Mouse (Mus musculus): ENCODE results near the gene Sox18. TPM values are rescaled to one million over a fixed set of nuclear protein-coding genes. Genes with fewer than 3 reads are reported as not detected.

Sox18 gene
- not detected for polyA plus RNA-seq (2017; shearing (Covaris generic))

GRCm38 (mm10) chr2:181671326-181671725, at the start of gene Sox18:
Gene Sox18, minus strand, starts transcription at chr2:181671640.

GRCm38 (mm10) chr2:181714903-181715326, 43.5 kb upstream of the Sox18 start, which contains the start of gene Oprl1:
Gene Oprl1, plus strand, starts transcription at chr2:181715016.

GRCm38 (mm10) chr2:181698241-181698640, 26.8 kb upstream of the Sox18 start, which contains the start of gene Lkaaear1:
Gene Lkaaear1, minus strand, starts transcription at chr2:181698442.

DNA sequence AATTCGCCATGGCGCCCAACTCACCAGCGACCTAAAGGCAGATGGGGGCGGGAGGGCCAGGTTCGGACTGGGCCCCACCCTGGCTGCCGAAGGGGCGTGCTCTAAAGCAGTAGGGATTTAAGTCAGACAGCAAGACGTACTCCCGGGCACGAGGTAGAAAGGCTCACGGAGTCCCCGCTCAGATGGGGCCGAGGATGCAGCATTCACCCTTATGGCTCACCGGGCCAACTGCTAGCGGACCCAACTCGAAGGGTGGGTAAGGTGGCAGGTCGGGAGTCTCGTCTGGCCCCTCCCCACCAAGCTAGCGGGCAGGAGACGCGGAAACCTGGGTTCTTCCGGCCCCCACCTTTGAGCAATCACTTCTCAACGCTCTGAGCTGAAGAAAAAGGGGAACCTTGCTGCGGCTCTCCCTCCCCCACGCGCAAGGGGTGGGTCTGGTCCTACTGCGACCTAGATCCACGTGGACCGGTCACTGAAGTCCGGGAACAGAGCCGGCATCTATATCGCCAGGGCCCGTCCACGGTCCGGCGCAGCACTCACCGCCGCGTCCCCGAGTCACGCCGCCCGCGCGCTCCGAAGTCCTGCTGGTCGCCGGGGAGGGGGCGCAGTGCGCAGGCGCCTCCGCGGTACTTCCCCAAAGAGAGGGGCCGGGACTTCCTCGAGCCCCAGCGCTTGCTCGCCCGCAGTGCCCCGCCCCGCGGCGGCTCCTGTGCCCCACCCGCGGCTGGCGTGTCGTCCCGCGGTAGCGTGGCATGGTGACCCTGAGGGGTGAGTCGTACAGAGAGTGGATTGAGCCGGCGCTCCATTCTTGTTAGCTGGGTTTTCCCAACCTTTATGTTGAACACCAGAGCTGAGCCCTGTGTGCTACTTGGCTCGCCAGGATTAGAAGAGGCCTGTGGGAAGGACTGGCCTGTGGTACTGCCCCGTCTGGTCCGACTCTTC, 22.2 kb upstream of the Sox18 start, which contains the start of gene Rgs19:
Rgs19 (minus strand) TSS at position 639 of the 942 bp plus-strand sequence.

GRCm38 (mm10) chr2:181679951-181680715, 8.7 kb upstream of the Sox18 start, which contains the start of gene Tcea2:
Gene Tcea2, plus strand, starts transcription at chr2:181680310.

DNA sequence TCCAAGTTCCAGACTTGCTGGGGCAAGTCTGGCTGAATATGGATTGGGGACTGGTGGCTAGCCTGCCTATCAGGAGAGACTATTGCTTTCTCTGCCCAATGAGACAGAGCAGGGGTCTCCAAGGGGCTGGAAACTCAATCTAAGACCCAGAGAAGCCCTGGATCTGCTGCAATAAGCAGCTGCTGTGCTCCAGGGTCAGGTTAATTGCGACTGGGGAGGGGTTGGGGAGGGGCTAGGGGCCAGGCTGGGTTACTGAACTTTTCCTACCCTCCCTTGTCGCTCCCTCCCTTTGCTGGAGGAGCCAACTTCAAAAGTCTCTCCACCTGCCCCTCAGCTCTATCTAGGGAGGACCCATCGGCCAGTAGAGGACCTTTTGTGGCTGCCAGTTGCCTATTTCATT, 14.7 kb downstream of the Sox18 start, which contains the start of gene Gm29797:
Gm29797 (plus strand) TSS at position 301 of the 400 bp plus-strand sequence.

Other genes starting within 250 kb of the Sox18 start
- 1.5 TPM for gene Zbtb46, start 212.2 kb downstream of the Sox18 start, polyA plus RNA-seq (2017; shearing (Covaris generic))
- not detected for gene Abhd16b, start 178.4 kb downstream of the Sox18 start, polyA plus RNA-seq (2017; shearing (Covaris generic))
- gene Tpd52l2, start 174.5 kb downstream of the Sox18 start, polyA plus RNA-seq (2017; shearing (Covaris generic)): 105 TPM
- gene Dnajc5, start 151.2 kb downstream of the Sox18 start, polyA plus RNA-seq (2017; shearing (Covaris generic)): 85.7 TPM
- gene Uckl1, start 86.7 kb downstream of the Sox18 start, polyA plus RNA-seq (2017; shearing (Covaris generic)): 197 TPM
- gene Prpf6, start 79.8 kb downstream of the Sox18 start, polyA plus RNA-seq (2017; shearing (Covaris generic)): 102 TPM
- gene Zfp512b, start 78.8 kb downstream of the Sox18 start, polyA plus RNA-seq (2017; shearing (Covaris generic)): 18.5 TPM
- 6.1 TPM for gene Samd10, start 72.4 kb downstream of the Sox18 start, polyA plus RNA-seq (2017; shearing (Covaris generic))
- not detected for gene Gm29797, start 14.6 kb downstream of the Sox18 start, polyA plus RNA-seq (2017; shearing (Covaris generic))
- gene Tcea2, start 8.7 kb upstream of the Sox18 start, polyA plus RNA-seq (2017; shearing (Covaris generic)): 16.3 TPM
- gene Rgs19, start 22.3 kb upstream of the Sox18 start, polyA plus RNA-seq (2017; shearing (Covaris generic)): 239 TPM
- gene Lkaaear1, start 26.8 kb upstream of the Sox18 start, polyA plus RNA-seq (2017; shearing (Covaris generic)): not detected
- 0.27 TPM for gene Oprl1, start 43.4 kb upstream of the Sox18 start, polyA plus RNA-seq (2017; shearing (Covaris generic))
- not detected for gene Myt1, start 91.7 kb upstream of the Sox18 start, polyA plus RNA-seq (2017; shearing (Covaris generic))
- gene Pcmtd2, start 166.2 kb upstream of the Sox18 start, polyA plus RNA-seq (2017; shearing (Covaris generic)): 85.1 TPM
- gene Polr3k, start 192.7 kb upstream of the Sox18 start, polyA plus RNA-seq (2017; shearing (Covaris generic)): 32.1 TPM

Measured in CD4-positive, CD25-positive, alpha-beta regulatory T cell, adult 9 weeks (primary cell).